Mouse (Mus musculus) limb, embryonic 11.5 days (tissue): ENCODE measurements at regions not wholly inside any gene's neighbourhood (a gene's known extent, or its start where the extent isn't known, plus 50 kb on each side); places are given as distances from the start of the nearest gene placed in this dataset.
"Not testable (repeated sequence)": the region's sequence is repeated elsewhere in the genome, so short reads cannot be mapped to it uniquely, and the experiment has no call there.

Experiments used
- ATAC-seq: fragments of 200-750 bp; cut with Nextera tagmentation; 2 replicates; pipeline ENCODE4 v1.8.0; 2017; ENCODE audit warnings: low read depth; ENCODE audit not compliant: insufficient number of reproducible peaks, low FRiP score, low TSS enrichment
- DNase-seq: peaks from one replicate; pipeline ENCODE4 v3.0.0-alpha.2; 2015; ENCODE audit warnings: low spot score
- H3K27ac ChIP-seq: fragments of 300-500 bp; sonication (generic); replicated peaks from 2 replicates; pipeline ENCODE4 v1.5.1; 2014; ENCODE audit warnings: low read depth, mild to moderate bottlenecking, low read length
- H3K27me3 ChIP-seq: fragments of 300-500 bp; sonication (generic); 2 replicates; pipeline ENCODE4 v1.6.1; 2014; ENCODE audit warnings: mild to moderate bottlenecking, low read length, mixed read lengths; ENCODE audit not compliant: control insufficient read depth, insufficient read depth
- H3K36me3 ChIP-seq: fragments of 300-500 bp; sonication (generic); 2 replicates; pipeline ENCODE4 v1.6.1; 2014; ENCODE audit warnings: mild to moderate bottlenecking, low read length, moderate library complexity, mixed read lengths; ENCODE audit not compliant: control insufficient read depth, insufficient read depth
- H3K4me1 ChIP-seq: fragments of 300-500 bp; sonication (generic); 2 replicates; pipeline ENCODE4 v1.6.1; 2014; ENCODE audit warnings: low read length, mixed read lengths; ENCODE audit not compliant: control insufficient read depth, insufficient read depth
- H3K4me2 ChIP-seq: fragments of 300-500 bp; sonication (generic); 2 replicates; pipeline ENCODE4 v1.6.1; 2014; ENCODE audit warnings: low read depth, mild to moderate bottlenecking, moderate library complexity; ENCODE audit not compliant: severe bottlenecking
- H3K4me3 ChIP-seq: fragments of 300-500 bp; sonication (generic); 2 replicates; pipeline ENCODE4 v1.5.1; 2014; ENCODE audit warnings: low read depth, low read length
- H3K9ac ChIP-seq: fragments of 300-500 bp; sonication (generic); 2 replicates; pipeline ENCODE4 v1.6.1; 2014; ENCODE audit warnings: mild to moderate bottlenecking, low read length
- H3K9me3 ChIP-seq: fragments of 300-500 bp; sonication (generic); 2 replicates; pipeline ENCODE4 v1.6.1; 2016; ENCODE audit warnings: low read length; ENCODE audit not compliant: control insufficient read depth
- WGBS: fragments of 180-500 bp; shearing (Covaris S2); extraction: QIAGEN DNeasy Blood & Tissue Kit; methylation state at CpG from one replicate; pipeline ENCODE4 v1.1.7; 2014; 5-methylcytosine and 5-hydroxymethylcytosine counted together

DNA sequence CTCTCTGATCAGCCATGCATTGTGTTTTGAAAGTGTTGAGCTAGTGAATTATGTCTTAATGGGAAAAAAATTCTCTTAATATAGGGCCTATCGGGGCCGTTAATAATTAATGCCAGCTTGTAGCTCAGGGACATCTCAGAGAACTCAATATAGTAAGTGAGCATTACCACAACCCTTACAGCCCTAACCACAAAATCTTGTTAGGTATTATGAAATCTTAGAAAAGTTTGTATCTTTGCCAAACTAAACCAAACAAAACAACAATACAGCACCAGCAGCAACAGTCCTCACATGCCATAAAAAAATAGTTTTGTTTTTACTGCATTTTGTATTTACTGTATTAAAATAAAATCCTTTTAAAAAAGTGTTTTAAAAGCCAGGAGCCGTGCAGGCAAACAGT lies 277.8 kb downstream of the Etnk1 start:
- Histone ChIP-seq H3K36me3 (no peaks in the 10 kb centered on the region), H3K4me2 (no peak overlapping the region)
- 78% methylated on average over 3 of the region's 3 CpGs for WGBS

GRCm38 (mm10) chr6:143445834-143446552 lies 279.0 kb downstream of the Etnk1 start:
- H3K9me3 ChIP-seq, result no peaks in the 10 kb centered on the region
- H3K27ac ChIP-seq, result no peak overlapping the region

More for the DNA sequence above, 277.8 kb downstream of the Etnk1 start:
- ATAC-seq (no peak), DNase-seq (no peak)
- H3K4me1 ChIP-seq, result no peaks in the 10 kb centered on the region
- H3K9ac ChIP-seq, result no peak overlapping the region
- no peaks in the 10 kb centered on the region for H3K27me3 ChIP-seq
- H3K9me3 ChIP-seq, result no peaks in the 10 kb centered on the region
- no peak overlapping the region for H3K27ac ChIP-seq
- no peak overlapping the region for H3K4me3 ChIP-seq

GRCm38 (mm10) chr6:143447060-143447459 lies 280.0 kb downstream of the Etnk1 start:
- DNase-seq (no peak), ATAC-seq (no peak)
- Histone ChIP-seq H3K4me1 (no peaks in the 10 kb centered on the region), H3K9ac (no peak overlapping the region), H3K9me3 (no peaks in the 10 kb centered on the region), H3K4me3 (no peak overlapping the region), H3K27me3 (no peaks in the 10 kb centered on the region), H3K27ac (no peak overlapping the region), H3K4me2 (no peak overlapping the region), H3K36me3 (no peaks in the 10 kb centered on the region)
- 88% methylated on average over 5 of the region's 5 CpGs for WGBS

More at GRCm38 (mm10) chr6:143445834-143446552, 279.0 kb downstream of the Etnk1 start:
- no peaks in the 10 kb centered on the region for H3K27me3 ChIP-seq
- DNase-seq, result no peak
- WGBS, result 80% methylated on average over 13 of the region's 13 CpGs
- no peak for ATAC-seq
- H3K4me1 ChIP-seq, result no peaks in the 10 kb centered on the region
- H3K4me2 ChIP-seq, result no peak overlapping the region
- no peaks in the 10 kb centered on the region for H3K36me3 ChIP-seq
- H3K9ac ChIP-seq, result no peak overlapping the region
- no peak overlapping the region for H3K4me3 ChIP-seq

DNA sequence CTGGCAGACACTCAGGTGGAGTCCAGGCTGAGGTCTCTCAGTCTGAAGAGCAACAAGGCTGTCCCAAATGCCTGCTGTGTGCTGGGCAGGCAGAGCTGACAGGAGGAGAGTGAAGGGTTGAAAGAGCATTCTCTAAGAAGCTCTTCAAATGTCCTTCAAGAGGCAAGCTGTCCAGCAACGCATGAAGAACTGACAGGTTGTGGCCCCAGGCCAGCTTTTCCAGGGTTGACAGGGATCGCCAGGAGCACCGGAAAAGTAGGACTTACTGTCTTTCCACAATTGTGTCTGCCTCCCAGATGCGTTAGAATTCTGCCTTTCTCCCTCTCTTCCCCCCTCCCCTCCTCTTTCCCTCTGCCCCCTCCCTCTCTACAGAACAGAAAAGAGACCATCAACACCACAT lies 282.1 kb downstream of the Etnk1 start:
- DNase-seq, result no peak
- no peaks in the 10 kb centered on the region for H3K27me3 ChIP-seq
- no peak overlapping the region for H3K9ac ChIP-seq
- WGBS, result 88% methylated on average over 4 of the region's 4 CpGs
- no peak overlapping the region for H3K4me3 ChIP-seq
- H3K4me1 ChIP-seq, result no peaks in the 10 kb centered on the region
- no peak overlapping the region for H3K4me2 ChIP-seq
- no peak overlapping the region for H3K27ac ChIP-seq
- H3K36me3 ChIP-seq, result no peaks in the 10 kb centered on the region
- no peaks in the 10 kb centered on the region for H3K9me3 ChIP-seq
- ATAC-seq, result no peak

DNA sequence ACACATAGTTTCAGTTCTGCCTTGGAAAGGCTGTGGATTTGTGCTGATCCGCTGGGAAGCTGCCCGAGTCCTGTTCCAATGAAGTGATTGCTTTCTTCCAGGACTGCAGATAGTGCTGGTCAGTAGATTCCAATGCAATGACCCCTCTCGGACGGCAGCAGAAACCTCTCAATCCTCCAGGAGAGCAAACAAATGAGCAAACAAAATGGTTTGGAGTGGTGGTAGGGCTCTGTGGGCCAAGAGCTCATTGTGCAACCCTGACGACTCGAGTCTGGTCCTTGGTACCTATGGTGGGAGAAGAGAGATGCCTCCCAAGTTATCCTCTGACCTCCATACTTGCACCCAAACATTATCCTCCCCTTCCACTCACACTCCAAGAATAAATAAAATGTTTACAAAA lies 284.8 kb downstream of the Etnk1 start:
- WGBS, result 93% methylated on average over 6 of the region's 6 CpGs
- H3K4me2 ChIP-seq, result no peak overlapping the region
- ATAC-seq (no peak), DNase-seq (no peak)
- H3K4me3 ChIP-seq, result no peak overlapping the region
- H3K9ac ChIP-seq, result no peak overlapping the region
- no peaks in the 10 kb centered on the region for H3K27me3 ChIP-seq
- no peaks in the 10 kb centered on the region for H3K4me1 ChIP-seq
- H3K9me3 ChIP-seq, result no peaks in the 10 kb centered on the region
- no peaks in the 10 kb centered on the region for H3K36me3 ChIP-seq
- H3K27ac ChIP-seq, result no peak overlapping the region

GRCm38 (mm10) chr6:143454695-143455218 lies 287.7 kb downstream of the Etnk1 start:
- H3K4me1 ChIP-seq, result no peaks in the 10 kb centered on the region
- H3K9ac ChIP-seq, result no peak overlapping the region
- no peak for DNase-seq
- no peaks in the 10 kb centered on the region for H3K9me3 ChIP-seq
- H3K36me3 ChIP-seq, result no peaks in the 10 kb centered on the region
- H3K27ac ChIP-seq, result no peak overlapping the region
- 92% methylated on average over 9 of the region's 9 CpGs for WGBS
- H3K4me2 ChIP-seq, result no peak overlapping the region
- no peaks in the 10 kb centered on the region for H3K27me3 ChIP-seq
- no peak for ATAC-seq
- H3K4me3 ChIP-seq, result no peak overlapping the region

- no peak overlapping the region for H3K9ac ChIP-seq
- no peak overlapping the region for H3K4me3 ChIP-seq
- H3K4me1 ChIP-seq, result no peaks in the 10 kb centered on the region
- WGBS, result 74% methylated on average over 12 of the region's 12 CpGs
- no peak overlapping the region for H3K4me2 ChIP-seq
- H3K9me3 ChIP-seq, result no peaks in the 10 kb centered on the region
- no peaks in the 10 kb centered on the region for H3K36me3 ChIP-seq
- ATAC-seq, result no peak
- H3K27ac ChIP-seq, result no peak overlapping the region
- no peak for DNase-seq
- no peaks in the 10 kb centered on the region for H3K27me3 ChIP-seq
Measured at GRCm38 (mm10) chr6:143464907-143465537, 298.0 kb downstream of the Etnk1 start.

DNA sequence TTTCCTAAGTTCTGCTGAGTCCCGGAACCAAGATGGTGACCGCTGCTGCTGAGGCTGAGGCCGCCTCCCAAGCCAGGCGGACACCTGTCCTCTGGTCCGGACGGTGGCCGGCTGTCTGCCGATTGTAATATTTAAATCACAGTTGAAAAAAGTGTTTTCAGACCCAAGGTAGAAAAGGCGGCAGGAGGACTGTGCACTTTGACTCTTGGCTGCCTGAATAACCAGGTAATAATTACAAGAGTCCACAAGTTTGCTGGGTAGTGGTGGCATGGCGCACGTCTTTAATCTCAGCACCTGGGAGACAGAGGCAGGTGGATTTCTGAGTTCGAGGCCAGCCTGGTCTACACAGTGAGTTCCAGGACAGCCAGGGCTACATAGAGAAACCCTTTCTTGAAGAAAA lies 305.7 kb downstream of the Etnk1 start:
- H3K9me3 ChIP-seq, H3K4me1 ChIP-seq, ATAC-seq, H3K4me3 ChIP-seq, DNase-seq, H3K27me3 ChIP-seq, H3K27ac ChIP-seq, H3K36me3 ChIP-seq, H3K9ac ChIP-seq, H3K4me2 ChIP-seq: not testable (repeated sequence)
- WGBS, result 95% methylated on average over 11 of the region's 12 CpGs
